Mouse (Mus musculus): Measurements from ENCODE around the gene Trpm1.
"Not testable (repeated sequence)": the region's sequence is repeated elsewhere in the genome, so short reads cannot be mapped to it uniquely, and the experiment has no call there.

Trpm1 gene

GRCm38 (mm10) chr7:64153535-64153934 lies at the start of gene Trpm1:
TSS of gene Trpm1 (plus strand) at chr7:64153835.
- DNase-seq (ENCODE audit: low read depth), result no peak

GRCm38 (mm10) chr7:64122131-64122715 lies 31.4 kb upstream of the Trpm1 start:
- DNase-seq (ENCODE audit: low read depth), result no peak

GRCm38 (mm10) chr7:64123721-64124120 lies 29.9 kb upstream of the Trpm1 start:
- DNase-seq (ENCODE audit: low read depth), result no peak

GRCm38 (mm10) chr7:64125994-64126393 lies 27.6 kb upstream of the Trpm1 start:
- DNase-seq (ENCODE audit: low read depth), result not testable (repeated sequence)

- DNase-seq (ENCODE audit: low read depth), result no peak
Observed at GRCm38 (mm10) chr7:64139866-64140265, 13.8 kb upstream of the Trpm1 start.

- no peak for DNase-seq (ENCODE audit: low read depth)
Observed at GRCm38 (mm10) chr7:64141301-64142032, 12.2 kb upstream of the Trpm1 start.

GRCm38 (mm10) chr7:64149337-64149736 lies 4.3 kb upstream of the Trpm1 start:
- no peak for DNase-seq (ENCODE audit: low read depth)

GRCm38 (mm10) chr7:64149747-64150146 lies 3.9 kb upstream of the Trpm1 start:
- peak; percentile 60 for DNase-seq (ENCODE audit: low read depth)

GRCm38 (mm10) chr7:64150436-64151080 lies 3.1 kb upstream of the Trpm1 start:
- DNase-seq (ENCODE audit: low read depth), result no peak

- DNase-seq (ENCODE audit: low read depth), result no peak
Observed at GRCm38 (mm10) chr7:64155226-64155625, 1.6 kb downstream of the Trpm1 start.

GRCm38 (mm10) chr7:64155687-64156086 lies 2.1 kb downstream of the Trpm1 start:
- DNase-seq (ENCODE audit: low read depth), result peak; percentile 75

- DNase-seq (ENCODE audit: low read depth), result peak; percentile 66
Observed at GRCm38 (mm10) chr7:64156271-64156911, 2.8 kb downstream of the Trpm1 start.

GRCm38 (mm10) chr7:64156918-64157690 lies 3.5 kb downstream of the Trpm1 start:
- DNase-seq (ENCODE audit: low read depth), result no peak

- DNase-seq (ENCODE audit: low read depth), result no peak
Observed at GRCm38 (mm10) chr7:64158281-64159055, 4.8 kb downstream of the Trpm1 start.

- DNase-seq (ENCODE audit: low read depth), result no peak
Observed at GRCm38 (mm10) chr7:64159056-64159542, 5.5 kb downstream of the Trpm1 start.

GRCm38 (mm10) chr7:64159612-64160591 lies 6.3 kb downstream of the Trpm1 start:
- peak; percentile 69 for DNase-seq (ENCODE audit: low read depth)

GRCm38 (mm10) chr7:64160737-64161470 lies 7.3 kb downstream of the Trpm1 start:
- no peak for DNase-seq (ENCODE audit: low read depth)

GRCm38 (mm10) chr7:64161990-64162389 lies 8.4 kb downstream of the Trpm1 start:
- DNase-seq (ENCODE audit: low read depth), result no peak

- DNase-seq (ENCODE audit: low read depth), result no peak
Observed at GRCm38 (mm10) chr7:64163086-64163485, 9.5 kb downstream of the Trpm1 start.
